In genomic region chr1:134293738-134294604, GRCm38 (mm10) we compare ENCODE assay signal across 18 mouse cellular contexts. TPM values are rescaled to one million over a fixed set of nuclear protein-coding genes. Genes with fewer than 3 reads are reported as not detected.
DNase-seq lines count a peak whose midpoint lies in the region; ATAC-seq and TF ChIP-seq lines count a peak whose summit lies in the region.
"Had no signal": no experiment of that assay in that cellular context is flagged by ENCODE, and none has a peak within 500 bp of the region (broad histone marks: within the 10 kb centered on the region; RNA-seq: fewer than 3 reads in every experiment).

No protein-coding gene starts in this region.

- no peak for TF ChIP-seq POLR2A in liver, adult 2 months (IDR thresholded peaks at IDR 0.05; ENCODE audit: extremely low read depth, insufficient read depth, low read length)

- peaks cover 8% of the 10 kb centered on the region for H3K27me3 ChIP-seq in liver, adult 2 months (ENCODE audit: control insufficient read depth, insufficient read depth, low read length)
- peaks cover 9% of the 10 kb centered on the region; the same call in 1 of the 2 replicates for H3K27me3 ChIP-seq in intestine, embryonic 15.5 days (replicated peaks)
- peaks cover 6% of the 10 kb centered on the region; the same call in 1 of the 2 replicates for H3K27me3 ChIP-seq in hindbrain, embryonic 16.5 days (replicated peaks; ENCODE audit: control insufficient read depth, insufficient read depth, low read length)

- no peaks in the 10 kb centered on the region for H3K36me3 ChIP-seq in liver, adult 2 months (ENCODE audit: control insufficient read depth, insufficient read depth, low read length)
- no peaks in the 10 kb centered on the region for H3K36me3 ChIP-seq in intestine, embryonic 15.5 days
- H3K36me3 ChIP-seq in hindbrain, embryonic 16.5 days (ENCODE audit: control insufficient read depth, insufficient read depth, low read length) = no peaks in the 10 kb centered on the region
- H3K36me3 ChIP-seq: embryonic facial prominence, embryonic 13.5 days; hindbrain, embryonic 12.5 days; liver, embryonic 12.5 days; midbrain, embryonic 10.5 days; neural tube, embryonic 13.5 days had no signal

- no peaks in the 10 kb centered on the region for H3K79me2 ChIP-seq in liver, adult 2 months (ENCODE audit: control insufficient read depth, insufficient read depth, low read length)

- peaks cover 9% of the 10 kb centered on the region for H3K4me1 ChIP-seq in liver, adult 2 months (ENCODE audit: control insufficient read depth, insufficient read depth, low read length)
- H3K4me1 ChIP-seq in intestine, embryonic 15.5 days (replicated peaks) = peaks cover 12% of the 10 kb centered on the region
- peaks cover 5% of the 10 kb centered on the region; the same call in 1 of the 2 replicates for H3K4me1 ChIP-seq in hindbrain, embryonic 16.5 days (ENCODE audit: control insufficient read depth, insufficient read depth, low read depth, low read length)

- ATAC-seq in intestine, embryonic 15.5 days = peak; percentile 59
- ATAC-seq in hindbrain, embryonic 16.5 days = no peak
- ATAC-seq: liver, embryonic 12.5 days had no signal

- no peak for TF ChIP-seq CTCF in liver, adult 2 months (IDR thresholded peaks at IDR 0.05; ENCODE audit: low read depth, low read length)

- H3K27ac ChIP-seq in liver, adult 2 months (replicated peaks; ENCODE audit: insufficient read depth, low read depth, low read length) = peak overlapping the region; percentile 25; the same call in 1 of the 2 replicates
- H3K27ac ChIP-seq in intestine, embryonic 15.5 days = peak overlapping the region; percentile 80
- H3K27ac ChIP-seq in hindbrain, embryonic 16.5 days (ENCODE audit: low read depth, low read length) = no peak overlapping the region
- H3K27ac ChIP-seq: embryonic facial prominence, embryonic 13.5 days; hindbrain, embryonic 12.5 days; liver, embryonic 12.5 days; midbrain, embryonic 10.5 days; neural tube, embryonic 13.5 days had no signal

- H3K4me2 ChIP-seq in intestine, embryonic 15.5 days (replicated peaks) = no peak overlapping the region
- no peak overlapping the region for H3K4me2 ChIP-seq in hindbrain, embryonic 16.5 days (ENCODE audit: low read length)
- H3K4me2 ChIP-seq: embryonic facial prominence, embryonic 13.5 days; hindbrain, embryonic 12.5 days; liver, embryonic 12.5 days; neural tube, embryonic 13.5 days had no signal

- DNase-seq in adrenal gland, adult 8-10 months = peak; percentile 54
- DNase-seq in adrenal gland, postnatal 25 days = no peak
- DNase-seq in liver, adult 2 months (ENCODE audit: extremely low read depth, low read depth, low spot score) = peak; percentile 72
- no peak for DNase-seq in liver
- peak; percentile 66 for DNase-seq in lung, postnatal 36 days
- no peak for DNase-seq in neural tube, embryonic 10.5 days (ENCODE audit: extremely low spot score, low spot score)
- DNase-seq: cerebellum, adult 9-10 months; layer of hippocampus, postnatal 36 days had no signal

- 55% methylated on average over 3 of the region's 3 CpGs for WGBS in liver, adult 2 months
- 67% methylated on average over 3 of the region's 3 CpGs for WGBS in intestine, embryonic 15.5 days
- WGBS in hindbrain, embryonic 16.5 days = 61% methylated on average over 3 of the region's 3 CpGs

- H3K4me3 ChIP-seq in liver, adult 2 months (ENCODE audit: insufficient read depth, low read depth, low read length) = no peak overlapping the region
- H3K4me3 ChIP-seq in intestine, embryonic 15.5 days (replicated peaks) = no peak overlapping the region
- H3K4me3 ChIP-seq in hindbrain, embryonic 16.5 days (ENCODE audit: low read length) = no peak overlapping the region
- H3K4me3 ChIP-seq: embryonic facial prominence, embryonic 13.5 days; hindbrain, embryonic 12.5 days; liver, embryonic 12.5 days; midbrain, embryonic 10.5 days; neural tube, embryonic 13.5 days had no signal

- no peak overlapping the region for H3K9ac ChIP-seq in liver, adult 2 months (ENCODE audit: low read depth, low read length)
- no peak overlapping the region for H3K9ac ChIP-seq in intestine, embryonic 15.5 days
- no peak overlapping the region for H3K9ac ChIP-seq in hindbrain, embryonic 16.5 days (ENCODE audit: low read depth, low read length)
- H3K9ac ChIP-seq: embryonic facial prominence, embryonic 13.5 days; hindbrain, embryonic 12.5 days; liver, embryonic 12.5 days; neural tube, embryonic 13.5 days had no signal

- H3K9me3 ChIP-seq in intestine, embryonic 15.5 days = no peaks in the 10 kb centered on the region
- no peaks in the 10 kb centered on the region for H3K9me3 ChIP-seq in hindbrain, embryonic 16.5 days (ENCODE audit: control insufficient read depth, low read length)
- H3K9me3 ChIP-seq: hindbrain, embryonic 12.5 days; liver, embryonic 12.5 days; midbrain, embryonic 10.5 days; neural tube, embryonic 13.5 days had no signal

RNA-seq across cellular contexts. Expression of gene Myog, which starts 4.2 kb away (rescaled TPM):
- total RNA-seq in adrenal gland, adult 8-10 months (2022) = not detected
- not detected in 2 replicates for total RNA-seq in adrenal gland, postnatal 25 days (2021)
- not detected in 2 replicates for total RNA-seq in liver, adult 2 months (2014; rRNA removed)
- not detected in 2 replicates for polyA plus RNA-seq in liver, adult 2 months (2012; rRNA removed)
- polyA plus RNA-seq in intestine, embryonic 15.5 days (2015; fragmentation: Nextera tagmentation; extraction: Ambion mirVana) = 0.54 and 1.1 TPM in 2 replicates
- polyA plus RNA-seq in hindbrain, embryonic 16.5 days (2015; fragmentation: Nextera tagmentation; extraction: Ambion mirVana) = 6.4 TPM in 1 of 2 replicates, not detected in the other
- total RNA-seq: heart, adult 8-10 months; layer of hippocampus, postnatal 36 days; left cerebral cortex, postnatal 36 days had no signal
- polyA plus RNA-seq: intestine, embryonic 14.5 days had no signal

RNA-seq across cellular contexts. Expression of gene Ppfia4, which starts 38.8 kb away (rescaled TPM):
- total RNA-seq in adrenal gland, adult 8-10 months (2022) = 1 to 10 TPM; 1.6 to 2.6 (median 2.0) TPM
- 0.67 and 2.0 TPM in 2 replicates for total RNA-seq in adrenal gland, postnatal 25 days (2021)
- 0.46 and 0.67 TPM in 2 replicates for total RNA-seq in liver, adult 2 months (2014; rRNA removed)
- polyA plus RNA-seq in liver, adult 2 months (2012; rRNA removed) = 0.78 and 1.4 TPM in 2 replicates
- 3.9 and 4.4 TPM in 2 replicates for polyA plus RNA-seq in intestine, embryonic 15.5 days (2015; fragmentation: Nextera tagmentation; extraction: Ambion mirVana)
- 32.0 and 34.0 TPM in 2 replicates for polyA plus RNA-seq in hindbrain, embryonic 16.5 days (2015; fragmentation: Nextera tagmentation; extraction: Ambion mirVana)

RNA-seq across cellular contexts. Expression of gene Adora1, which starts 58.7 kb away (rescaled TPM):
- 100 to 1,000 TPM; 162 to 296 (median 242) TPM for total RNA-seq in adrenal gland, adult 8-10 months (2022)
- total RNA-seq in adrenal gland, postnatal 25 days (2021) = 89.7 and 151 TPM in 2 replicates
- total RNA-seq in liver, adult 2 months (2014; rRNA removed) = 3.2 and 6.6 TPM in 2 replicates
- 17.0 and 27.2 TPM in 2 replicates for polyA plus RNA-seq in liver, adult 2 months (2012; rRNA removed)
- polyA plus RNA-seq in intestine, embryonic 15.5 days (2015; fragmentation: Nextera tagmentation; extraction: Ambion mirVana) = 4.0 and 8.3 TPM in 2 replicates
- 29.8 and 35.9 TPM in 2 replicates for polyA plus RNA-seq in hindbrain, embryonic 16.5 days (2015; fragmentation: Nextera tagmentation; extraction: Ambion mirVana)

Comparison
In these comparisons a context has a peak if more than half of its experiments do, and no peak if none do; other contexts are left out.
1. DNase-seq: peak in adrenal gland, adult 8-10 months (single experiment), liver, adult 2 months (single experiment) and lung, postnatal 36 days (single experiment); none in adrenal gland, postnatal 25 days (single experiment), liver (single experiment) and neural tube, embryonic 10.5 days (single experiment).
2. RNA of gene Adora1, which starts 58.7 kb away (total RNA-seq): 162 to 296 TPM in adrenal gland, adult 8-10 months and 89.7 to 151 TPM in adrenal gland, postnatal 25 days; 3.2 to 6.6 TPM in liver, adult 2 months; every median in the first group is over 10 times any median in the second.